Mouse (Mus musculus) granulocyte monocyte progenitor cell, adult 5-6 weeks (primary cell): ENCODE results near the gene Olfr698. TPM values are rescaled to one million over a fixed set of nuclear protein-coding genes. Genes with fewer than 3 reads are reported as not detected.
A peak's percentile ranks its signal among the peaks of the same experiment; 100 is the strongest.
"Not testable (repeated sequence)": the region's sequence is repeated elsewhere in the genome, so short reads cannot be mapped to it uniquely, and the experiment has no call there.

Source experiments
- ATAC-seq: replicated peaks from 2 replicates; pipeline ENCODE4 v1.8.0; 2016; ENCODE audit warnings: mild to moderate bottlenecking, moderate TSS enrichment, inconsistent platforms; ENCODE audit not compliant: poor library complexity, severe bottlenecking
- total RNA-seq, 2 experiments: library from RNA; stranded (forward) in 1 of 2; stranded (reverse) in 1 of 2; fragments of 200-712, 200-1000 nt in 1 of 2; fragments of >200 nt in 1 of 2; fragmentation: Nextera tagmentation in 1 of 2; gene quantifications; 2 replicates each; pipeline ENCODE4 v1.2.3; 2014 to 2017

The Olfr698 gene
- total RNA-seq (2014; fragmentation: Nextera tagmentation): not detected in 2 replicates
- total RNA-seq (2017): not detected in 2 replicates

DNA sequence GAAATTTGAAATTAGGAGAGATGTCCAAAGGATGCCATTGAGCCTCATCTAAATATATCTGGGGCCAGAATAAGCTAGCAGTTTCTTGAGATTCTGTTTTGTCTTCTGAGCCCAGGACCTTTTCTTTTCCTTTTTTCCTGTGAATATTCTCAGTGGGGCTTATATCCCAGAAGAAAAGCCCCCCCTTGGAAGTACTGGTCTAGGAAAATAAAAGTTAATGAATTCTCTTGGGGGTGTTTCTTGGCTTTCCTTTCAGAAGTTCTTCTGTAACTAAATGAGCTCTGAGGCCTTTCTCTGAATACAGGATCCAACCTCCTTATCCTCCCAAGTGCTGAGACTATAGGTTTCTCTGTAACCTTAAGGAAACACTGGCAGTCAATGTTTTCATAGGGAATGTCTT is at the start of gene Olfr698:
Gene Olfr698, minus strand, starts transcription at position 101 of the 400 bp plus-strand sequence.
- ATAC-seq: no peak

DNA sequence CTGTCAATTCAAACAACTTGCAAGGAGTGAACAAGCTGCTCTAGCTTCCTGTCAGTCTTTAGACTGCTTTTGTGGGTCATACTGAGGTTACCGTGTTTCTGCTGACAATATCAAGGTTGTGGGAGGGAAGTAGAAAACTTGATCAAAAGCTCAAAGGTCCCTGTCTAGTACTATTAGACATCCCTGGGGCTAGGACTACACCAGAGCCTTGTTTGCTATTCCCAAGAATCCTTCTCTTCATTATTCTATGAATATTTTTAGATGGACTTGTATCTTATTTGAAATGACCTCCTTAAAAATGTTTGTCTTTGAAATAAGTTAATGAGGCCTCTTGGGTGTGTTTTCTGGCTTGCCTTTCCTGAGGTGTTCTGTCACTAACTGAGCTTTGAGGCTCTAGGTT is 37.9 kb upstream of the Olfr698 start, which contains the start of gene Olfr699:
Gene Olfr699, minus strand, starts transcription at position 101 of the 400 bp plus-strand sequence.
- no peak for ATAC-seq

DNA sequence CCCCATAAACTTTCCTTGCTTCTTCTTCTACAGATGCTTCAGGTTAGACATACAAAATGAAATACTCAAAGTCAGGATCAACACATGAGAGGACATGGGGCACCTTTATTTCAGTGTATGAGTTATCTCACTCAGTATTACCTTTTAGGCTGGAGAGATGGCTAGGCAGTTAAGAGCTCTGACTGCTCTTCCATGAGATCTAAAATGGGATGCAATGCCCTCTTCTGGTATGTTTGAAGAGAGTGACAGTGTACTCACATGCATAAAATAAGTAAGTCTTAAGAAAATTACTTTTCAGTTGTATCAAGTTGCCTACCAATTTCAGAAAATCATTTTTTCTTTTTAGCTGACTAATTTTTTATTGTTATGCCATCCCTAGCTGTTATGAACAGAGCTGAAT is 33.1 kb upstream of the Olfr698 start:
- ATAC-seq: no peak; the same call in 1 of the 2 replicates

DNA sequence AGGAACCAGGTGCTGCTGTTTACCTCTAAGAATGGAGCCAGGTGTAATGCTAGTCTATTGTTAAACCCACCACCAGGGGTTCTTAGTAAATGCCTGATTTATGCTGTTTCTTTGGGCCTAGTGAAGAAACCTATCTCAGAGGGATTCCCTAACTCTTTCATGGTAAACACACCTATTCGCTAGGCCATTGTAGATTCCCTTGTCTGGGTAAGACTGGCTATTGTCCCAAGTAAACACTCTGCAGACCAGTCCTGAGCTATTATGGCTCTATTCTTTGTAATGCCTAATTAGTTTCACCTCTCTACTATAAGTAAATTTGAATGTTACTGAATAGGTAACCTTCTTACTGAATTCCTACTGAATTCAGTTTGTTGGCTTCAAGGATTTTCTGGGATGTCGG is 5.8 kb upstream of the Olfr698 start:
- not testable (repeated sequence) for ATAC-seq

DNA sequence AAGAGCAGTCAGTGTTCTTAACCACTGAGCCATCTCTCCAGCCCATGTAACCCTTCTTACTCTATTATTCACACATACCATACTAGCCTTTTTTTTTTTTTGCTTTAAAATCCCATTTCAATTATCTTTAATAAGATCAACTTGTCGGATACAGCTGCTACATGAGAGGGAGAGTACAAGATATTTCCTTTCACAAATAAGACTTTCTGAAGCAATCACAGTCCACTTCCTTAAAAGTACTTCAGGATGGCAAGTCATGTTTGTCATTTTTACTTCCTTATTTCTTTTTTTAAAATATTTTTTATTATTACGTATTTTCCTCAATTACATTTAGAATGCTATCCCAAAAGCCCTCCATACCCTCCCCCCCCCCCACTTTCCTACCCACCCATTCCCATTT is 3.6 kb upstream of the Olfr698 start:
- ATAC-seq: peak; percentile 98

DNA sequence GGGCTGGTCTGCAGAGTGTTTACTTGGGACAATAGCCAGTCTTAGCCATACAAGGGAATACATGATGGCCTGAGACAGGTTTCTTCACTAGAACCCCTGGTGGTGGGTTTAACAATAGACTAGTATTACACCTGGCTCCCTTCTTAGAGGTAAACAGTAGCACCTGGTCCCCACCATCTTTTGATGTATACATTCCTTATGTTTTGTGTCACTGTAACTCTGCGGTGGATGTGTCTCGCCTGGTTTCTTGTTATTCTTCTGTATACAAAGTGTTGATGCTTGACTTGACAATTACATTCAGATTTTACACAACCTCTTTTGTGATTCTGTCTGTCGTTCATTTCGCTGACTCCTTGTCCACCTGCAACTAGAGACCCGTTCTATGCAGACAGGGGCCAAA is 9.4 kb downstream of the Olfr698 start:
- no peak for ATAC-seq

DNA sequence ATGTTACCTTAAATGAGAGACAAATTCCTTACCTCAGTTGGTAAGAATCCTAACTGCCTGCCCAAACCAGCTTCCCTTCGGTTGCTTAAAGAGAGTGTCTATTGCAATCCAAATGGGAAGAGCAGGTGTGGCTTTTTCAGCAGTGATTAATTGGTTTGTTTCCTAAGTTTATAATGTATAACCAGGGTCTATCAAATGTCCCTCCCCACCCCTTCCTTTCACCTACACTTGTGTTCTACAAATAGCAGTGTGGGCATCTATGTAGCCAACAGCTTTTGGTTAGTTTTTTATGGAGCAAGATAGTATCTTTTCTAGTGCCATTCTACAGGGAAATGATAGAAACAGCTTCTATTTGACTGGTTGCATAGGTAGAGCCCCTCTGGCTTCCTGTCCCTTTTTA is 12.9 kb downstream of the Olfr698 start, which contains the start of gene Olfr697:
Gene Olfr697, minus strand, starts transcription at position 101 of the 400 bp plus-strand sequence.
- ATAC-seq: no peak

DNA sequence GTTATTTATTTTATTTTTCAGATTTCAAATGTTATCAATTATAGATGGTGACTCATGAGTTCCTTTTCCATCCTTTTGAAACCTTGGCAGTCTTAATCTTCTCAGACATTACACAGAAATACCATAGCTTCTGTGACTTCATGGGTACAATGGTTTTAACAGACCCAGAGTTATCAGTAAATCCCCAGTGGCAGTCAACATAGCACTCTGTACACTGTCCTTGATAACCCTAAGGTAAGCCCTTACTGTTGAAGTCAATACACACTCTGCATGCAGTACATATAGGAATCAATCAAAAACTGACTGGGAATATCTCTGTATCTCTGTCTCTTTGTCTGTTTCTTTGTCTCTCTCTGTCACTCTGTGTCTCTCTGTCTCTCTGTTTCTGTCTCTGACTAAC is 18.2 kb downstream of the Olfr698 start:
- no peak for ATAC-seq

DNA sequence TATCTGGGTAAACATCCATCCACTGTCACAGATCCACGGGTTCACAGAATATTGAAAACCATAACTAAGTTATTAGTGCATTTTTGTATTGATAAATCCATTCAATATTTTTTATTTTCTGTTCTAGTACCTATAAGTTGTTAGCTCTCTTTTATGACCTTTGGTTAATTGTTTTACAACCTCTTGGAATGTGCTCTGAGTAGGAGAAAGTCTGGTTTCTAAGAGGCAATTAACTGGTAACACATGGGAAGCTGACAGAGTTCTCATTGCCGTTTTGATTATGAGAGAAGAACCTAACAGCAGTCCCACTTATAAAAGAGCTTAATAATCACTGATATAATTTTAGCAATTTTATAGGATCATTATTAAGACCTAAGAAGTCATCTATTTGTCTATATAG is 21.5 kb downstream of the Olfr698 start:
- no peak for ATAC-seq

DNA sequence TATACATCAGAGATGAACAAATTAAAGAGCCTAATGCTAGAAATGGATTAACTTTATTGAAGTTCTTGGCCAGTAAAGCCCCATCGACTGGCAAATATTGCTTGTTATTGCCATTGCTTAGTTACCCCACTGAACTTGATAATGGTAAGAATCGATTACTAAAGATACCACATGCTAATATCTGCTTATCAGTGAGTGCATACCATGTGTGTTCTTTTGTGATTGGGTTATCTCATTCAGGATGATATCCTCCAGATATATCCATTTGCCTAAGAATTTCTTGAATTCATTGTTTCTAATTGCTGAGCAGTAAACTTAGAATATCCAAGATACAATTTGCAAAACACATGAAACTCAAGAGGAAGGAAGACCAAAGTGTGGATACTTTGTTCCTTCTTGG is 29.5 kb downstream of the Olfr698 start:
- not testable (repeated sequence) for ATAC-seq

DNA sequence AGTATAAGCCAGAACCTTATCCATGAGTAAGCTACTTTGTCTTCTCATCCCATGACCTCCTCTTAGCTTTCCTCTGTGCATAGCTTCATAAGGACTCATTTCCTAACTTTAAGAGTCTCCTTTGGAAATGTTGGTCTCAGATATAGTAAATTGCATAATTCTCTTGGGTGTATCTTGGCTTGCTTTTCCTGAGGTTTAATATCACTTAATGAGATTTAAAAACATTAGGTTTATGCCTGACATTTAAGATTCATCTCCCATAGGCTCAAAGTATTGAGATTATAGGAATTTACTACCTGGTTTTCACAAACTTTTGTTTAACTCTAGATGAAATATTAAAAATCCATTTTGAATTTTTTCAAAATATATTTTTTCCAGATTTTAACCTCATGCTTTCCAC is 38.9 kb downstream of the Olfr698 start, which contains the start of gene Olfr695:
Gene Olfr695, minus strand, starts transcription at position 101 of the 400 bp plus-strand sequence.
- ATAC-seq: no peak

DNA sequence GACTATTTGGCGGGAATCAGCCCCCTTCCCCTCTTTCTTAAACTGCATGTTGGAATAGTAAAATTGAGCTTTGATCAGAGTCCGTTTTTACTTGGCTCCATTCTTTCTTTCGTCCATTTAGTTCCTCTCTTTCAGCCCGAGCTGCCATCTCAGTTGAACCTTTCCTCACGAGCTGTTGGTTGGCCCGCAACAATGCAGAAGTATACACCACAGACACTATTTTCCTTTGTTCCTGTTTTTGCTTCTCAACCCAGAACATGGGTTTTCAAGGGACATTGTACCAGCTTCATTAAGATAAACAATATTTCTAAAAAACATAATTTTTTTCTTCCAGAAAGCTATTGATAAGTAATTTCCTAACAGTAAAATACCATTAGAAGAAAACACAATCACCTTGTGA is 43.7 kb downstream of the Olfr698 start:
- ATAC-seq: peak; percentile 98

DNA sequence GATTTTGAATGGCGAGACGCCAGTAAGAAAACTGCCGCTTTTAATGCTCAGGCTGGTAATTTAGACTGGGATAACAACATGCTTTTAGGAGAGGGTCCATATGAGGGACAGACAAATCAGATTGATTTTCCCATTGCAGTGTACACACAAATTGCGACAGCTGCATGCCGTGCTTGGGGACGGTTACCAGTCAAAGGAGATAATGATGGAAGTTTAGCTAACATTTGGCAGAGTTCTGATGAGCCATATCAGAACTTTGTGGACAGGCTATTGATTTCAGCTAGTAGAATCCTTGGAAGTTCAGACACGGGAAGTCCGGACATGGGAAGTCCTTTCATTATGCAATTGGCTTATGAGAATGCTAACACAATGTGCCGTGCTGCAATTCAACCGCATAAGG is 47.5 kb downstream of the Olfr698 start:
- not testable (repeated sequence) for ATAC-seq

Other genes with a start within 250 kb of the Olfr698 start
- gene Olfr693, start 74.8 kb downstream of the Olfr698 start, total RNA-seq (2014; fragmentation: Nextera tagmentation): not detected in 2 replicates
- not detected in 2 replicates for gene Olfr693, start 74.8 kb downstream of the Olfr698 start, total RNA-seq (2017)
- gene Olfr694, start 63.6 kb downstream of the Olfr698 start, total RNA-seq (2014; fragmentation: Nextera tagmentation): not detected in 2 replicates
- not detected in 2 replicates for gene Olfr694, start 63.6 kb downstream of the Olfr698 start, total RNA-seq (2017)
- not detected in 2 replicates for gene Olfr695, start 39.0 kb downstream of the Olfr698 start, total RNA-seq (2014; fragmentation: Nextera tagmentation)
- gene Olfr695, start 39.0 kb downstream of the Olfr698 start, total RNA-seq (2017): 0.36 TPM in 1 of 2 replicates, not detected in the other
- gene Olfr697, start 13.0 kb downstream of the Olfr698 start, total RNA-seq (2014; fragmentation: Nextera tagmentation): not detected in 2 replicates
- gene Olfr697, start 13.0 kb downstream of the Olfr698 start, total RNA-seq (2017): not detected in 2 replicates
- gene Olfr699, start 37.8 kb upstream of the Olfr698 start, total RNA-seq (2014; fragmentation: Nextera tagmentation): not detected in 2 replicates
- not detected in 2 replicates for gene Olfr699, start 37.8 kb upstream of the Olfr698 start, total RNA-seq (2017)
- gene Olfr700, start 53.4 kb upstream of the Olfr698 start, total RNA-seq (2014; fragmentation: Nextera tagmentation): not detected in 2 replicates
- gene Olfr700, start 53.4 kb upstream of the Olfr698 start, total RNA-seq (2017): not detected in 2 replicates
- not detected in 2 replicates for gene Olfr701, start 58.7 kb upstream of the Olfr698 start, total RNA-seq (2014; fragmentation: Nextera tagmentation)
- gene Olfr701, start 58.7 kb upstream of the Olfr698 start, total RNA-seq (2017): not detected in 2 replicates
- not detected in 2 replicates for gene Olfr702, start 78.5 kb upstream of the Olfr698 start, total RNA-seq (2014; fragmentation: Nextera tagmentation)
- gene Olfr702, start 78.5 kb upstream of the Olfr698 start, total RNA-seq (2017): not detected in 2 replicates
- gene Olfr703, start 88.0 kb upstream of the Olfr698 start, total RNA-seq (2014; fragmentation: Nextera tagmentation): not detected in 2 replicates
- gene Olfr703, start 88.0 kb upstream of the Olfr698 start, total RNA-seq (2017): not detected in 2 replicates
- gene Olfr704, start 107.8 kb upstream of the Olfr698 start, total RNA-seq (2014; fragmentation: Nextera tagmentation): not detected in 2 replicates
- gene Olfr704, start 107.8 kb upstream of the Olfr698 start, total RNA-seq (2017): not detected in 2 replicates
- gene Olfr705, start 121.5 kb upstream of the Olfr698 start, total RNA-seq (2014; fragmentation: Nextera tagmentation): not detected in 2 replicates
- gene Olfr705, start 121.5 kb upstream of the Olfr698 start, total RNA-seq (2017): not detected in 2 replicates
- not detected in 2 replicates for gene Olfr706, start 132.8 kb upstream of the Olfr698 start, total RNA-seq (2014; fragmentation: Nextera tagmentation)
- not detected in 2 replicates for gene Olfr706, start 132.8 kb upstream of the Olfr698 start, total RNA-seq (2017)
- gene Olfr707, start 145.8 kb upstream of the Olfr698 start, total RNA-seq (2014; fragmentation: Nextera tagmentation): not detected in 2 replicates
- gene Olfr707, start 145.8 kb upstream of the Olfr698 start, total RNA-seq (2017): not detected in 2 replicates
- gene Olfr1532-ps1, start 152.6 kb upstream of the Olfr698 start, total RNA-seq (2014; fragmentation: Nextera tagmentation): not detected in 2 replicates
- not detected in 2 replicates for gene Olfr1532-ps1, start 152.6 kb upstream of the Olfr698 start, total RNA-seq (2017)
- not detected in 2 replicates for gene Olfr709-ps1, start 176.8 kb upstream of the Olfr698 start, total RNA-seq (2014; fragmentation: Nextera tagmentation)
- not detected in 2 replicates for gene Olfr709-ps1, start 176.8 kb upstream of the Olfr698 start, total RNA-seq (2017)
- not detected in 2 replicates for gene Olfr710, start 192.9 kb upstream of the Olfr698 start, total RNA-seq (2014; fragmentation: Nextera tagmentation)
- gene Olfr710, start 192.9 kb upstream of the Olfr698 start, total RNA-seq (2017): not detected in 2 replicates
- not detected in 2 replicates for gene Olfr6, start 208.5 kb upstream of the Olfr698 start, total RNA-seq (2014; fragmentation: Nextera tagmentation)
- not detected in 2 replicates for gene Olfr6, start 208.5 kb upstream of the Olfr698 start, total RNA-seq (2017)
- gene Olfr711, start 220.1 kb upstream of the Olfr698 start, total RNA-seq (2014; fragmentation: Nextera tagmentation): not detected in 2 replicates
- gene Olfr711, start 220.1 kb upstream of the Olfr698 start, total RNA-seq (2017): not detected in 2 replicates